Mouse (Mus musculus): ENCODE measurements around the gene Scarb1.

DNA sequence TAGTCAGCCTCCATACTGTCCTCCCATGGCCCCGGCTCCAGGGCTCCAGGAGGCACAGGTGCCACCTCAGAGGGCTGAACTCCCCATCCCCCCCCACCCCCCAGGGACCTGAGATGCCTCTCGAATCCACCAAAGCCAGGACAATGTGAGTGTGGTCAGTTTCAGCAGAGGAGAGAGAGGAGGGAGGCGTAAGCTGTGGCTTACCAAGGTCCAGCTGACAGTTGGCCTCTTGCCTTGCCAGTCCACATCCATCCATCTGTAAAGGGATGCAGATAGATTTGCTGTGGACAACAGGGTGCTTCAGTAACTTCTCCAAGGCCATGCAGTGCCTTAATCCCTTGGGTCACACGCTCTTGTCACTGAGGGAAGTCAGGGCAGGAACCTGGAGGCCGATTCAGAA is 110.4 kb downstream of the Scarb1 start:
- TF ChIP-seq CTCF (IDR thresholded peaks at IDR 0.05; ENCODE audit: insufficient read depth, low read depth, low read length): no peak
- TF ChIP-seq POLR2A (IDR thresholded peaks at IDR 0.05; ENCODE audit: insufficient read depth, low read depth, low read length): no peak

Data from olfactory bulb, adult 2 months (tissue).